Mouse (Mus musculus): ENCODE data around the gene Dab2. TPM values are rescaled to one million over a fixed set of nuclear protein-coding genes. Genes with fewer than 3 reads are reported as not detected.

Dab2 gene
- polyA plus RNA-seq (2014; fragmentation: Illumina TruSeq; extraction: RNeasy Lipid Tissue Mini Kit (QIAGEN cat#74804); ENCODE audit: low read depth, low replicate concordance) = 9.3 TPM

DNA sequence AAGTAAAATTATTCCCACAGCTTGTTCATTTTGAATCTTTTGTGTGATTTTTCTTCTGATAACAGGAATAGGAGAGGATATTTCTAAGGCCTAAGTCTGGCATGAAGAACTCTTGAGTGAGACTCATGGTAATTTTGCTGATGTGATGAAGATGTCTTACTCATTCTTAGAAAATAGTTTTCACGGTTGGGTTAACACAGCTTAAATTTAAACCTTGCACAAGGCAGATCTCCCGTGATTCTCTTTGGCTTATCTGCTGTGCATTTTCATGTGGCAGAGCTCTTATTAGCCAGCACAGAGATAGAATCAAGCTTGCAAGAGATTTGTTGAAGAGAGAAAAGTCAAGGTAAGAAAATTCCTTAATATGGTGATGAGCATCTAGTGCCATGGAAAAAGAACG lies at the start of gene Dab2:
Gene Dab2 (plus strand): TSS at position 235 of the 400 bp plus-strand sequence.

GRCm38 (mm10) chr15:6445135-6445534 lies 145.5 kb downstream of the Dab2 start, which contains the start of gene C9:
TSS of gene C9 (plus strand) at chr15:6445327.

Other genes with a start within 250 kb of the Dab2 start
- 0.10 TPM for gene C9, start 145.5 kb downstream of the Dab2 start, polyA plus RNA-seq (2014; fragmentation: Illumina TruSeq; extraction: RNeasy Lipid Tissue Mini Kit (QIAGEN cat#74804); ENCODE audit: low read depth, low replicate concordance)
- gene Fyb, start 223.1 kb downstream of the Dab2 start, polyA plus RNA-seq (2014; fragmentation: Illumina TruSeq; extraction: RNeasy Lipid Tissue Mini Kit (QIAGEN cat#74804); ENCODE audit: low read depth, low replicate concordance) = 100 TPM

All from testis, adult 10 weeks (tissue).